Mouse (Mus musculus): ENCODE measurements around the gene Itsn2. TPM values are rescaled to one million over a fixed set of nuclear protein-coding genes. Genes with fewer than 3 reads are reported as not detected.

The Itsn2 gene
- total and polyA plus RNA-seq, 3 experiments: 27.9 to 48.1 (median 44.4) TPM

DNA sequence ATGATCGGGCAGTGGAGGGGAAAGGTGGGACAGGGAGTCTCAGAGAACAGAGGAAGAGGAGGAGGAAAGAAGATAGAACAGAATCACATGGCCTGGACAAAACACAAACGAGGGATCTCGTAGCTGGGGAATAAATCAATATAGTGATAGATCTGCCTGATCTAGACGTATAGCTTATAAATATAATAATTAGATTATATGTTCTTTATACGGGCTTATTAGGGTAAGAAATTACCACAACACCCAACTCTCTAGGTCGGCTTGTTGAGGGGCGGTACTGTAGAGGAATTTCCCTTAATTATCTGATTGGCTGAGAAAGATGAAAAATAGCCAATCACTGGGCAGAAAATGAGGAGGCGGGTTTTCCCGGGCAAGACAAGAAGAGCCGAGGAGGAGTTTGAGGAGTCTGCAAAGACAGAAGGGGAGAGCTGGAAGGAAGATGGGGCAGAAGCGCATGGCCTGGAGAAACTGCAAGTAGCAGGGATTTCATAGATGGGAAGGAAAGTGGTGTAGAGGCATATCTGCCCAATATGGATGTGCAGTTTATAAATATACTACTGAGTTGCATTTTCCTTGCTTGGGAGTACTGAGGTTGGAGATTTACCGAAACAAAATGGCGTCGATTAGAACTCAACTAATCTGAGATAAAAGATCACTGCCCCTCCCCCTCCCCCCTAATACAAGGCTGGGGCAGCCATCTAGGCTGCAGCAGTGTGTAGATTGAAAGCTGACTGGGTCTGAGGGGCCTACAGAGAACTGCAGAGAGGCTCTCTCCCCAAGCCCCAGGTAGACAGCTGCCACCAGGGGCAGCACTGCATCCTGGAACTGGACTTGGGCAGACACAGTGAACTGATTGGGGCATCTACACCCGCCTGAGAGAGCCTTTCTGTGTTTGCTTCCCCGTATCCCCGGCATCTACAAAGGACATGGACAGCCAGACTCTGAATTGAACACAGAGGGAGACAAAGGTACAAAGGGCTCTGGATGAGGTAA is 127.6 kb downstream of the Itsn2 start:
- Histone ChIP-seq H3K9me3 (replicated peaks; ENCODE audit: low read length) (no peaks in the 10 kb centered on the region), H3K27me3 (replicated peaks) (no peaks in the 10 kb centered on the region), H3K36me3 (replicated peaks in 1 of 2; ENCODE audit: control insufficient read depth in 1 of 2, insufficient read depth in 1 of 2, low read length in 1 of 2) (peaks cover 0 to 14% of the 10 kb centered on the region in 2 experiments), H3K79me2 (replicated peaks; ENCODE audit: control insufficient read depth, extremely low read depth, insufficient read depth, poor library complexity, severe bottlenecking) (no peaks in the 10 kb centered on the region), H3K4me1 (ENCODE audit: control insufficient read depth in 1 of 2, insufficient read depth in 2 of 2) (peaks cover 3 to 32% of the 10 kb centered on the region in 2 experiments), H3K27ac (ENCODE audit: insufficient read depth, low read depth) (no peak overlapping the region), H3K4me3 (replicated peaks in 1 of 3; ENCODE audit: low read depth in 2 of 3, low read length in 2 of 3, poor library complexity in 1 of 3) (peak overlapping the region; percentile 51 to 65 (median 59)), H3K4me2 (ENCODE audit: insufficient read depth, low read depth, poor library complexity, severe bottlenecking) (peak overlapping the region; percentile 69), H3K9ac (ENCODE audit: insufficient read depth, low read depth) (peak overlapping the region; percentile 67)
- peak; percentile 91 for DNase-seq (ENCODE audit: extremely low read depth)
- in situ Hi-C loops (cut with MboI; ENCODE audit: low pct_ligation_motif_present, low pct_unique_long_range_greater_than_20kb, low sequenced_read_pairs): no loop called here
- dilution Hi-C loops (cut with MboI; ENCODE audit: extremely low pct_ligation_motif_present, extremely low pct_unique_long_range_greater_than_20kb, low sequenced_read_pairs): no loop called here
- TF ChIP-seq NRF1 (IDR thresholded peaks at IDR 0.05; ENCODE audit: low read depth, low read length): peak; percentile 32; the same call in 1 of the 2 replicates
- no peak for TF ChIP-seq PAX5 (IDR thresholded peaks at IDR 0.05; ENCODE audit: low read length)
- TF ChIP-seq MYC (IDR thresholded peaks at IDR 0.05; ENCODE audit: low read depth, low read length): 0 out of 2 replicates have a peak, but pooled peaks have one; percentile 16
- peak; percentile 54; the same call in 1 of the 2 replicates for TF ChIP-seq CHD2 (IDR thresholded peaks at IDR 0.05; ENCODE audit: low read length)
- TF ChIP-seq MAZ (IDR thresholded peaks at IDR 0.05; ENCODE audit: low read depth, low read length): peak; percentile 59; the same call in 1 of the 2 replicates
- TF ChIP-seq HCFC1 (IDR thresholded peaks at IDR 0.05; ENCODE audit: low read depth, low read length): peak; percentile 46
- TF ChIP-seq IRF4 (IDR thresholded peaks at IDR 0.05; ENCODE audit: low read depth, low read length): peak; percentile 33; the same call in 1 of the 2 replicates
- no peak for TF ChIP-seq ZC3H11A (IDR thresholded peaks at IDR 0.05; ENCODE audit: low read depth, low read length)
- TF ChIP-seq CTCF (conservative IDR thresholded peaks at IDR 0.05 in 1 of 2, IDR thresholded peaks at IDR 0.05 in 1 of 2; ENCODE audit: low read depth in 2 of 2, low read length in 2 of 2): peak in 1 of 2 experiments; percentile 75; a peak in 3 of 4 replicates
- peak; percentile 88; the same call in 1 of the 2 replicates for TF ChIP-seq E2F4 (IDR thresholded peaks at IDR 0.05; ENCODE audit: insufficient replicate concordance, low read depth, low read length)
- peak; percentile 54; the same call in 1 of the 2 replicates for TF ChIP-seq MXI1 (IDR thresholded peaks at IDR 0.05; ENCODE audit: low read depth, low read length)
- TF ChIP-seq ZNF384 (IDR thresholded peaks at IDR 0.05; ENCODE audit: low read depth, low read length): no peak
- TF ChIP-seq ETS1 (conservative IDR thresholded peaks at IDR 0.05; ENCODE audit: low read depth, low read length): no peak
- TF ChIP-seq MAFK (IDR thresholded peaks at IDR 0.05; ENCODE audit: insufficient replicate concordance, low read length): no peak
- no peak for TF ChIP-seq EP300 (IDR thresholded peaks at IDR 0.05; ENCODE audit: low read length)
- no peak for TF ChIP-seq RCOR1 (conservative IDR thresholded peaks at IDR 0.05; ENCODE audit: low read depth, low read length)
- TF ChIP-seq POLR2AphosphoS2 (IDR thresholded peaks at IDR 0.05; ENCODE audit: low read depth, low read length): peak; percentile 85; the same call in 1 of the 2 replicates
- TF ChIP-seq TCF12 (IDR thresholded peaks at IDR 0.05; ENCODE audit: low read depth, low read length): peak; percentile 71
- TF ChIP-seq ELF1 (IDR thresholded peaks at IDR 0.05; ENCODE audit: low read depth, low read length): peak; percentile 29; the same call in 1 of the 2 replicates
- peak; percentile 46 for TF ChIP-seq RAD21 (IDR thresholded peaks at IDR 0.05; ENCODE audit: low read depth, low read length)
- no peak for TF ChIP-seq ZKSCAN1 (IDR thresholded peaks at IDR 0.05; ENCODE audit: borderline replicate concordance, low read depth, low read length)
- TF ChIP-seq POLR2A (IDR thresholded peaks at IDR 0.05; ENCODE audit: low read depth, low read length): peak; percentile 96
- TF ChIP-seq JUN (IDR thresholded peaks at IDR 0.05; ENCODE audit: insufficient read depth, low read depth, low read length): no peak
- peak; percentile 32; the same call in 1 of the 2 replicates for TF ChIP-seq MEF2A (IDR thresholded peaks at IDR 0.05; ENCODE audit: borderline replicate concordance, low read depth, low read length)
- TF ChIP-seq CHD1 (IDR thresholded peaks at IDR 0.05; ENCODE audit: low read depth, low read length): no peak
- peak; percentile 66 for TF ChIP-seq MAX (IDR thresholded peaks at IDR 0.05; ENCODE audit: low read length)
- no peak for TF ChIP-seq USF2 (conservative IDR thresholded peaks at IDR 0.05; ENCODE audit: low read depth, low read length)
- no peak for TF ChIP-seq BHLHE40 (IDR thresholded peaks at IDR 0.05; ENCODE audit: low read depth, low read length)
- peak; percentile 94 for TF ChIP-seq TBP (conservative IDR thresholded peaks at IDR 0.05; ENCODE audit: low read depth, low read length)
- TF ChIP-seq SIN3A (IDR thresholded peaks at IDR 0.05; ENCODE audit: low read length): peak; percentile 78
- peak; percentile 88 for TF ChIP-seq ZMIZ1 (IDR thresholded peaks at IDR 0.05; ENCODE audit: low read depth, low read length)
- no peak; the same call in 1 of the 2 replicates for TF ChIP-seq SMC3 (IDR thresholded peaks at IDR 0.05; ENCODE audit: low read depth, low read length)
- peak; percentile 97 for TF ChIP-seq NELFE (IDR thresholded peaks at IDR 0.05; ENCODE audit: low read depth, low read length)
